Mouse (Mus musculus) spleen, postnatal 36 days (tissue): ENCODE measurements around the gene Taok3.

Source experiments
- DNase-seq, 2 experiments: peaks; one replicate each; pipeline ENCODE4 v3.0.0; 2022; ENCODE audit warnings: low spot score in 2 of 2, mixed read lengths in 1 of 2

Taok3 gene

DNA sequence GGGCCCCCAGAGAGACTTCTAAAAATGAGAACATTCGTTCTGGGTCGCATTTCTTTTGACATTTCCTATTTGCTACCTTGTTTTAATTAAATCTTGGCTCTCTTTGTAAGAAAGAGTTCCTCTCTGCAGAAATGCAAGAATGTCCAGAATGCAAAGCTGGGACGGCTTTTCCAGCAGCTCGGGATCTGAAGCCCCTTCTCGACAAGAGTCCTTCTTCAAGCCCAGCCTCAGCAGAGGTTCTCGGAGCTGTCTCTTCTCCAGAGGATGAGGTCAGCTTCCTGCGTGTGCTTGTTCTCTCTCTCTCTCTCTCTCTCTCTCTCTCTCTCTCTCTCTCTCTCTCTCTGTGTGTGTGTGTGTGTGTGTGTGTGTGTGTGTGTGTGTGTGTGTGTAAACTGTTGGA is 2.2 kb upstream of the Taok3 start:
- no peak for DNase-seq

GRCm38 (mm10) chr5:117118220-117118619 is 1.7 kb upstream of the Taok3 start:
- no peak for DNase-seq

DNA sequence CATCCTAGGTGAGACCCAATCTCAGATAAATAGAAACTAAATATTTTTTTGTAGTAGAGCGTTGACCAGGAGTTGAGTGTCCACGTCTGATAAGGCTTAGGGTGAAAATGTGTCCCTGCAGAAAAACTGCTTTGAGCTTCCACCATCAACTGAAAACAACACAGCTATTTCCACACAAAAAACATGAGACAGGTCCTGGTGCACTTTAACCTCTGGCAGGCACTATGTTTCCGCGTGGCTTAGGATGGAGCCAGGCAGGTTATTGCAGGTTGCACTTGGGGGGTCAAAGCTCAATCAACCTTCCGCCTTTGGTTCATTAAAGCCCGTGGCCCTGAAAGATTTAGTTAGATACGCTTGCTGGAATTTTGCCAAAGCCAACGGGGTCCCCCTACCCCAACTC is 1.1 kb upstream of the Taok3 start:
- DNase-seq, result no peak

GRCm38 (mm10) chr5:117120489-117121466 is 849 bp downstream of the Taok3 start:
- DNase-seq, result no peak

- no peak for DNase-seq
Observed at GRCm38 (mm10) chr5:117121657-117122056, 1.7 kb downstream of the Taok3 start.

DNA sequence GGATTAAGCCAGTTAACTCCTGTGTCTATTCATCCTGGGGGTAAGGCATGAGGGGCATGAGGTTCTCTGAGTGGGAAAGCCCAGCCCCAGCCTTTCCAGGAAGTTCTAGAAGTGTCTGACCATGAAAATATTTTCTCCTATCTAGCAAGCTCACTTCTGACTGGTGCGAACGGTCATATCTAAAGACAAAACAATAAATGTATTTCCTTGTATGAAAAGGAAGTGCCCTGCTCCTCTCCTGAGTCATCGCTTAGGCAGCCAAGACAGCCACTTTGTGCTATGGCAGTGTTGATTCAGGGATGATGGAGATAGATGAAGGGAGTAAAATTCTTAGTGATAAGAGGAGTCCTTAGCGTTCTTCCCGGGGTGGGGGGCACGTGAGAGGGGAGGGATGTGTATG is 3.2 kb downstream of the Taok3 start:
- DNase-seq, result no peak

DNA sequence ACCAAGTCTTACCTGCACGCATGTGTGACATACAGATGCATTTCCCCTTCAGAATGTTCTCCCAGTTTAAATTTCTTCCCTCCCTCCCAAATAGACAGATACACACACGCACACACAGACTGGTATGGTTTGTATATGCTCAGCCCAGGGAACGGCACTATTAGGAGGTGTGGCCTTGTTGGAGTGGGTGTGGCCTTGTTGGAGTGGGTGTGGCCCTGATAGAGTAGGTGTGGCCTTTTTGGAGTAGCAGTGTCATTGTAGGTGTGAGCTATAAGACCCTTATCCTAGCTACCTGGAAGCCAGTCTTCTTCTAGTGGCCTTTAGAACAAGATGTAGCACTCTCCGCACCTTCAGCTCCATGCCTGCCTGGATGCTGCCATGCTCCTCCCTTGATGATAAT is 3.9 kb downstream of the Taok3 start:
- DNase-seq, result no peak

GRCm38 (mm10) chr5:117125482-117126346 is 5.8 kb downstream of the Taok3 start:
- DNase-seq, result no peak

DNA sequence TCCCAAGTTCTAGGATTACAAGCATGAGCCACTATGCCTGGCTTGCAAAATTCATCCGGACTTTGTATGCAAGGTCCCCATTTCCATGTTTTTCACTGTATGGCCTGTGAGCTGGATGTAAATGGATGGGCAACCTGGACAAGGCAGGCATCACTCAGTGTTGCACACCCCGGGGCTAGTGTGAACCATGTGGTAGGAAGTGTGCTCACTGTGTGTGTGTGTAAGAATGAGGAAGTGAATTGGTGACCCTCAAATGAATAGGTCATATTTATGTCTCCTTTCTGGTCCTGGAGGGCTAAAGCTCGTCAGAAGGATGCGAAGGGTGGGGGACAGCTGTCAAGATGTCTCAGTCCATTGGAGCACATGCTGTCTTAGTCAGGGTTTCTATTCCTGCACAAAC is 7.1 kb downstream of the Taok3 start:
- DNase-seq, result no peak

DNA sequence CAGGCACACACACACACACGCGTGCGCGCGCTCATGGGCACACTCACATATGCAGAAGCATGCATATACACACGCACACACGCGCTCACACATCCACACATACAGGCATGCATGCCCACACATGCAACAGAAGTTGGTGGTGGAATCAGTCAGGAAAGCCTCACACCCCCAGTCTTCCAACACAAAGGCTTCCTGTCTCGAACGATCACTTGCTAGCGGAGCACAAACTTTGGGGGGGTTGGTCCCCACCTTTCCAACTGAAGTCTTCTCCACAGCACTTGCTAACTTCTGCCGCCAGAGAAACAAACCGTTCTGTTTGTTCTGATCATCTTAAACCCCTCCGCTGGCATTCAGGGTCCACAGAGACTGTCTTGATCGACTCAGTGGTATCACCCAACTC is 10.8 kb downstream of the Taok3 start:
- DNase-seq, result no peak

- DNase-seq, result peak; percentile 89
Observed at GRCm38 (mm10) chr5:117133446-117134065, 13.6 kb downstream of the Taok3 start.

GRCm38 (mm10) chr5:117134066-117134888 is 14.3 kb downstream of the Taok3 start:
- DNase-seq, result peak; percentile 58 to 64

GRCm38 (mm10) chr5:117134889-117135456 is 15.0 kb downstream of the Taok3 start:
- DNase-seq, result no peak

DNA sequence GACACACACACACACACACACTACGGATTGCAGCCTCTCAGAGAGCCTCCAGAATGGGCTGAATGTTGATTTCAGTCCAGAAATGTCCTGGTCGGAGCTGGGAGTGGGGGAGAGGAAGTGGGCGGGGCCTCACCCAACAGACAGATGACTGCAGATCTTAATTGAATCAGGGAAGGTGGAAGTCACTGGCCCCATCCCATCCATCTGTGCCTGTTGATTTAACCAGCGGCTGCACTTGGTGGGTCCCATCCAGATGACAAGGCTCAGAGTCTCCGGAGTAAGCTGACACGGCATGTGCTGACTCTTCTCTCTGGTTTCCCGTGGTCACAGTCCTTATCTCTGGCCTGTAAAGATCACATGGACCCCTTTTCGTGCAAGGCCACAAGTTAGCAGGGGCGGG is 15.9 kb downstream of the Taok3 start:
- DNase-seq, result peak; percentile 58 to 64

DNA sequence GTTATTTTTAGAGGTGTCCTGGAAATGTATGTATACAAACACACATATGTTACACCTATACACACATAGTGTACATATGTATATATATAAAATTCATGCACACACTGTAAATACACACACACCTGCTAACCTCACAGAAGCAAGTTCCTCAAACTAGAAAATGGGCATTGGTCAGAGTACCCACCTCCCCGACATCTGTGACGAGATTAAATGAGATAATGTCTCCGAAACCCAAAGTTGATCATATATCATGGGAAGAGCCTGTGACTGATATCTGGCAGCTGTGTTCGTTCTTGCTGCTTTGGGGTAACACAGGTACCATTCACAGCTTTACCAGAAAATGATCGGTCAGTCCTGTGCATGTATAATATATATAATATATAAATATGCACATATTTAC is 16.6 kb downstream of the Taok3 start:
- no peak for DNase-seq

DNA sequence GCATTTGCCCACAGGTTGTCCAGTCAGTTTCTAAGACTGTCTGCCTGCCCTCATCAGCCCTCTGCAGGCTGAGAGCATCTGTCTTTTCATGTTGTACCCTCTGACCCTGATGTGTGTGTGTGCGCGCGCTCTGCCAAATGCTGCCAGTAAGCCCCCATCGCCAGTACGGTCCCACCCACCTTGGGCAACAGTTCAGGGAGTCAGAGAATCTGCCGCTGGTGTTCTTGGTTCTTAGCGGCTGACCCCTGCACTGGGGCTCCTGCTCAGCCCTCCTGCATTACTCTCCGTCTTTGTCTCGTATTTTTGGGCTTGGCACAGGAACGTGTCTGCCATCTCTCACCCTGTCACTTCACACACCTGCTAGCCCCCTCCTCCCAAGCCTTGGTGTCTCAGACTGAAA is 17.1 kb downstream of the Taok3 start:
- DNase-seq, result no peak

- DNase-seq, result no peak
Observed at GRCm38 (mm10) chr5:117137594-117137993, 17.7 kb downstream of the Taok3 start.

DNA sequence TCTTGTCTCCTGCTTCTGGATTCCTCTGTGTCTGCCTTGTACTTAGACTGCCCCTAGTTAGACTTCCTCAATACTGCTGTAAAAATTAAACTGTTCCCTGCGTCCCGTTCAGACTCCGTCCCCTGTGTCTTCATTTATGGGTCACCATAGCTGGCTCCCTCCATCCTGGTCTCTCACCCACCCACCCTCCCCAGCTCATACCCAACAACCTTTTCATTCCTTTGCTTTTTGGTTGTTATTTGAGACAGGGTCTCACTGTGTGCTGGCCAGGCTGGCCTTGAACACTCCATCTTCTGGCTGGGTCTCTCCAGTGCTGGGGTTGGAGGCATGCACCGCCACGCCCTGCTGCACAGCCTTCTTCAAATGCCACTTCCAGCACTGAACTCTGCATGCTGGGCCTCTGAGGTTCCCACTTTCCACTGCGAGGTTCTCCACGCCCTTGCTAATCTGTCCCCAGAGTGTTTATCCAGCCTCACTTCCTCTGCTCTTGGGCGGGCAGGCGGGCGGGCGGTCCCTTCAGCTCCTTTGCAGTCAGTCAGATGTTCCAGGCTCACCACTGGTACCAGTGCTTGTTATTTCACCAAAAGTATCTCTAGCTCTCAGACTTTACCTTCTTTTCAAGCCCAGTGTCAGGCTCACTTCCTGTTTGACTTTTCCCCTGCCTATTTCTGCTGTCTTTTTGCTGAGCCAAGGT is 18.5 kb downstream of the Taok3 start:
- peak; percentile 74 to 79 for DNase-seq

DNA sequence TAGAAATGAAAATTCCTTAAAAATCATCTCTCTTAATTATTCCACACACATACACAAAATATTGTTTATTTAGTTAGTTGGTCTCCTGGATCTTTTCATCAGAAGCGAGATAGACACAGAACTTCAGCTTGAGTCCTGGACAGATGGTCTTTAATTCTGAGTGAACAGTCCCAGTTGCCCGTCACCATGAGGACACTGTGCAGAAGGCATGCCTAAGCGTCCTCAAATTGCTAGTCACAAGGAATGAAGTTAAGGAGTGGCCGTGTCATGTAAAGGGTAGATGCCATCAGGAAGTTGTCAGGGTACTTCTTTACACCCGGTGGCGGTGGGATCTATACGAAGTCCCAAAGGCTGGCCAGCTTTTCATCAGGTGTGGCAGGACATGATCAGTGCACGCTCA is 19.9 kb downstream of the Taok3 start:
- DNase-seq, result no peak

GRCm38 (mm10) chr5:117140374-117140773 is 20.4 kb downstream of the Taok3 start:
- DNase-seq, result no peak
